Mouse (Mus musculus) intestine, embryonic 15.5 days (tissue): ENCODE data around the gene Bach2. TPM values are rescaled to one million over a fixed set of nuclear protein-coding genes. Genes with fewer than 3 reads are reported as not detected.

Source experiments
- ATAC-seq: fragments of 200-750 bp; cut with Nextera tagmentation; 2 replicates; pipeline ENCODE4 v1.8.0; 2017; ENCODE audit warnings: moderate TSS enrichment, moderate library complexity
- H3K27ac ChIP-seq: fragments of 300-500 bp; sonication (generic); 2 replicates; pipeline ENCODE4 v1.5.1; 2015; ENCODE audit warnings: mild to moderate bottlenecking, inconsistent platforms
- H3K27me3 ChIP-seq: fragments of 300-500 bp; sonication (generic); replicated peaks from 2 replicates; pipeline ENCODE4 v1.6.1; 2015; ENCODE audit warnings: inconsistent platforms
- H3K36me3 ChIP-seq: fragments of 300-500 bp; sonication (generic); 2 replicates; pipeline ENCODE4 v1.6.1; 2015; ENCODE audit warnings: inconsistent platforms
- H3K4me1 ChIP-seq: fragments of 300-500 bp; sonication (generic); replicated peaks from 2 replicates; pipeline ENCODE4 v1.6.1; 2015; ENCODE audit warnings: inconsistent platforms
- H3K4me2 ChIP-seq: fragments of 300-500 bp; sonication (generic); replicated peaks from 2 replicates; pipeline ENCODE4 v1.6.1; 2015; ENCODE audit warnings: mild to moderate bottlenecking, inconsistent platforms
- H3K4me3 ChIP-seq: fragments of 300-500 bp; sonication (generic); replicated peaks from 2 replicates; pipeline ENCODE4 v1.5.1; 2015; ENCODE audit warnings: inconsistent platforms
- H3K9ac ChIP-seq: fragments of 300-500 bp; sonication (generic); 2 replicates; pipeline ENCODE4 v1.6.1; 2015; ENCODE audit warnings: inconsistent platforms
- H3K9me3 ChIP-seq: fragments of 300-500 bp; sonication (generic); 2 replicates; pipeline ENCODE4 v1.6.1; 2016; ENCODE audit warnings: inconsistent platforms
- WGBS: fragments of 180-500 bp; shearing (Covaris S2); methylation state at CpG from one replicate; pipeline ENCODE4 v1.1.7; 2015; 5-methylcytosine and 5-hydroxymethylcytosine counted together
- polyA plus RNA-seq: library from polyadenylated mRNA; unstranded; fragments of >200 nt; fragmentation: Nextera tagmentation; extraction: Ambion mirVana; gene quantifications from 2 replicates; pipeline ENCODE4 v1.2.1, GENCODE M21; 2015

Bach2 gene
- polyA plus RNA-seq, result 4.4 and 4.7 TPM in 2 replicates

GRCm38 (mm10) chr4:32238366-32238854, at the start of gene Bach2:
Gene Bach2 (plus strand): TSS chr4:32238804.
- Histone ChIP-seq H3K36me3 (no peaks in the 10 kb centered on the region), H3K4me1 (peaks cover 13% of the 10 kb centered on the region), H3K4me2 (peak within 1 kb of the TSS; percentile 95), H3K9me3 (no peaks in the 10 kb centered on the region), H3K27me3 (no peaks in the 10 kb centered on the region), H3K27ac (peak within 1 kb of the TSS; percentile 93), H3K4me3 (peak within 1 kb of the TSS; percentile 79), H3K9ac (peak within 1 kb of the TSS; percentile 70)
- peak; percentile 92 for ATAC-seq
- under 1% methylated on average over 63 of the region's 69 CpGs for WGBS

- H3K9me3 ChIP-seq, result no peaks in the 10 kb centered on the region
- 76% methylated on average over 4 of the region's 4 CpGs for WGBS
- no peak overlapping the region for H3K4me3 ChIP-seq
- no peak overlapping the region for H3K9ac ChIP-seq
- no peak overlapping the region for H3K4me2 ChIP-seq
- no peaks in the 10 kb centered on the region for H3K36me3 ChIP-seq
- no peak overlapping the region for H3K27ac ChIP-seq
- ATAC-seq, result no peak
- no peaks in the 10 kb centered on the region for H3K4me1 ChIP-seq
- H3K27me3 ChIP-seq, result no peaks in the 10 kb centered on the region
These were observed 49.1 kb upstream of the Bach2 start for GRCm38 (mm10) chr4:32189416-32190036.

DNA sequence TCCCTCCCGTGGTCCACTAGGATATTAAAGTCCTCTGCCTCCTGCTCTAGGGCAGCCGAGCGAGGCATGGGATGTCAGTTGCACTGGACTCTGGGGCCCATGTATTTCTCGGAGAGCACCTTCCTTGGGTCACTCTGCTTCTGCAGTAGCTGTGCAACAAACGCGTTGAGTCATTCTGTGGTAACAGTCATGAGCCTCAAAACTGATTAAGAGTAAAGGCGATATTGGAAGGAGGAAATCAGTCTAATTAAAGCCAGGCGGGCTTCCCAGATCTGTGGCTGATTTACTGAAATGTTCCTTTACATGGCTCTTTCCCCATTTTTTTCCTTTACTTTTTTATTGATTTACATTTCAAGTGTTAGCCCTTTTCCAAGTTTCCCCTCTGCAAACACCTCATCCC, 48.1 kb upstream of the Bach2 start:
- H3K4me1 ChIP-seq, result no peaks in the 10 kb centered on the region
- no peak overlapping the region for H3K9ac ChIP-seq
- H3K4me2 ChIP-seq, result no peak overlapping the region
- no peaks in the 10 kb centered on the region for H3K27me3 ChIP-seq
- H3K4me3 ChIP-seq, result no peak overlapping the region
- H3K27ac ChIP-seq, result no peak overlapping the region
- 83% methylated on average over 8 of the region's 8 CpGs for WGBS
- no peaks in the 10 kb centered on the region for H3K36me3 ChIP-seq
- no peak for ATAC-seq
- no peaks in the 10 kb centered on the region for H3K9me3 ChIP-seq

DNA sequence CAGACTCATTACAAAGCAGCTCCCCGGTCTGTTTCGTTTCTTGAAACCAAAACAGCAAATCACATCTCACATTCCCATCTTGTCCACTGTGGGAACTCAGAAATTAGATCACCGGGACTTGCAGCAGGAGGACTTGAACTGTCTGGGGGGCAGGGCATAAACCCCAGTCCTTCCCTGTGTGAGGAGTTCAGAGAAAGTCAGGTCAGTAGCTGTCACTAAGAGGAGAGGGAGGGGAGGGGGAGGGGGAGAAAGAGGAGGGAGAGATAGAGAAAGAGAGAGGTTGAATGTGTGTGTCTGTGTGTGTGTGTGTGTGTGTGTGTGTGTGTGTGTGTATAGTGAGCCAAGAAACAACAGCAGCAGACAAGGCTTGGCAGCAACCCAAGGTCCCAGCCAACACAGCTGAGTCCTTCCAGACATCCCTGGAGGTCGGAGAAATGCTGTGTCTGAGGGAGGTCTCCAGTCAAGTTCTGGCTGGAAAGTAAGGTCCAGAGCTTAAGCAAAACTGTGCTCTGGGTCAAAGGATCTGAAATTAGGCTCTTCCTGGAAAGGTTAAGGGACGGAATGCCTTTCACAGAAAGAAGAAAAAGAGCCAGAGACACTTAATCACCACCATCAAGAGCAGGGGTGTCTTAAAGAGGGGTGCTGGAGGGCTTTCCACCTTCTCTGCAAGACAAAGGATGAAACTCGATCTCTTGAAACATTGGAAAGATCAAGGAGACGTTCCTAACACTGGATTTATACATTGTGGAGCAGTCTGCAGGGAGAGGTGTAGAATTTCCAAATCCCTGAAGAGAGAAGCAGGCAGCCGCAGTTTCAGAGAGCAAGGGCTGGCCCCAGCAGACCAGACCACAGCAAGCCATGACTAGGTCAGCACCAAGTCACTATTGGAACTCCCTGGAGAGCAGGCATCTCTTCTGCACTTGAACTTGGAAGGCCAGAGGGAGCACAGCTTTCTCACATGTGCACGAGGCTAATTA, 42.4 kb upstream of the Bach2 start:
- Histone ChIP-seq H3K27ac (peak overlapping the region; percentile 84), H3K27me3 (no peaks in the 10 kb centered on the region), H3K9me3 (no peaks in the 10 kb centered on the region), H3K4me3 (no peak overlapping the region), H3K9ac (no peak overlapping the region), H3K36me3 (no peaks in the 10 kb centered on the region), H3K4me2 (peak overlapping the region; percentile 24; the same call in 1 of the 2 replicates), H3K4me1 (peaks cover 5% of the 10 kb centered on the region; the same call in 1 of the 2 replicates)
- peak; percentile 93 for ATAC-seq
- 26% methylated on average over 9 of the region's 9 CpGs for WGBS

- no peaks in the 10 kb centered on the region for H3K36me3 ChIP-seq
- no peaks in the 10 kb centered on the region for H3K9me3 ChIP-seq
- no peak overlapping the region for H3K27ac ChIP-seq
- no peak overlapping the region for H3K4me3 ChIP-seq
- no peak overlapping the region for H3K9ac ChIP-seq
- 97% methylated on average over 1 of the region's 1 CpGs for WGBS
- ATAC-seq, result no peak
- peaks cover 5% of the 10 kb centered on the region; the same call in 1 of the 2 replicates for H3K4me1 ChIP-seq
- H3K4me2 ChIP-seq, result no peak overlapping the region
- no peaks in the 10 kb centered on the region for H3K27me3 ChIP-seq
These were observed 40.6 kb upstream of the Bach2 start for GRCm38 (mm10) chr4:32198031-32198430.

- no peak overlapping the region for H3K4me2 ChIP-seq
- H3K4me3 ChIP-seq, result no peak overlapping the region
- ATAC-seq, result no peak
- H3K27me3 ChIP-seq, result no peaks in the 10 kb centered on the region
- H3K9me3 ChIP-seq, result no peaks in the 10 kb centered on the region
- no peak overlapping the region for H3K27ac ChIP-seq
- no peak overlapping the region for H3K9ac ChIP-seq
- peaks cover 5% of the 10 kb centered on the region; the same call in 1 of the 2 replicates for H3K4me1 ChIP-seq
- H3K36me3 ChIP-seq, result no peaks in the 10 kb centered on the region
- 81% methylated on average over 7 of the region's 7 CpGs for WGBS
These were observed 40.0 kb upstream of the Bach2 start for GRCm38 (mm10) chr4:32198589-32198988.

DNA sequence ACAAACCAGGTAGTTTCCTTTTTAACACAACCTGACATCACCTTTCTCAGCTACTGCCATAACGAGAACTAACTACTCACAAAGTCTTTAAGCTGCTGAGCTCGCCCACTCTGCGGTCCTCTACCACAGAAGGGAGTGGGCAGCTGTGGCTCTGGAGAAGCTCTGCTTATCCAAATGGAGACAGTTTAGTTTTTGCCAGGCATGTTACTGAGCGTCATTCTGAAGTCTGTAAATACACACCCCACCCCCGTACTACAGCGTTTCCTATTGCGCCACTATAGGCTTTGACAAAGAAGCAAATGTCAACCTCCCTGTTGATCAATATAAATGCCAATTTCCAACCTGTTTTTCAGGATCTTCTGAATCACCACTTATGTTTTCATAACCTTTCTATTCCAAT, 39.4 kb upstream of the Bach2 start:
- no peaks in the 10 kb centered on the region for H3K36me3 ChIP-seq
- no peak for ATAC-seq
- no peak overlapping the region for H3K4me2 ChIP-seq
- no peak overlapping the region for H3K9ac ChIP-seq
- no peak overlapping the region for H3K27ac ChIP-seq
- no peaks in the 10 kb centered on the region for H3K27me3 ChIP-seq
- H3K9me3 ChIP-seq, result no peaks in the 10 kb centered on the region
- WGBS, result 76% methylated on average over 7 of the region's 7 CpGs
- H3K4me3 ChIP-seq, result no peak overlapping the region
- H3K4me1 ChIP-seq, result peaks cover 5% of the 10 kb centered on the region; the same call in 1 of the 2 replicates

GRCm38 (mm10) chr4:32201114-32201513, 37.5 kb upstream of the Bach2 start:
- Histone ChIP-seq H3K9ac (no peak overlapping the region), H3K27ac (no peak overlapping the region), H3K4me2 (no peak overlapping the region), H3K27me3 (no peaks in the 10 kb centered on the region), H3K9me3 (no peaks in the 10 kb centered on the region), H3K4me1 (peaks cover 5% of the 10 kb centered on the region; the same call in 1 of the 2 replicates), H3K36me3 (no peaks in the 10 kb centered on the region), H3K4me3 (no peak overlapping the region)
- WGBS, result 82% methylated on average over 8 of the region's 8 CpGs
- no peak for ATAC-seq

- Histone ChIP-seq H3K36me3 (no peaks in the 10 kb centered on the region), H3K4me2 (no peak overlapping the region), H3K27me3 (no peaks in the 10 kb centered on the region), H3K4me1 (no peaks in the 10 kb centered on the region), H3K4me3 (no peak overlapping the region), H3K27ac (no peak overlapping the region), H3K9ac (no peak overlapping the region), H3K9me3 (no peaks in the 10 kb centered on the region)
- no peak for ATAC-seq
- 87% methylated on average over 5 of the region's 5 CpGs for WGBS
These were observed 36.2 kb upstream of the Bach2 start for GRCm38 (mm10) chr4:32202362-32202761.

GRCm38 (mm10) chr4:32204819-32205218, 33.8 kb upstream of the Bach2 start:
- Histone ChIP-seq H3K36me3 (no peaks in the 10 kb centered on the region), H3K27me3 (no peaks in the 10 kb centered on the region), H3K4me3 (no peak overlapping the region), H3K9me3 (no peaks in the 10 kb centered on the region), H3K27ac (no peak overlapping the region), H3K4me2 (no peak overlapping the region), H3K9ac (no peak overlapping the region), H3K4me1 (no peaks in the 10 kb centered on the region)
- ATAC-seq, result no peak
- 60% methylated on average over 4 of the region's 4 CpGs for WGBS

GRCm38 (mm10) chr4:32205825-32206224, 32.8 kb upstream of the Bach2 start:
- H3K9ac ChIP-seq, result no peak overlapping the region
- no peaks in the 10 kb centered on the region for H3K9me3 ChIP-seq
- ATAC-seq, result no peak
- H3K4me1 ChIP-seq, result no peaks in the 10 kb centered on the region
- WGBS, result 56% methylated on average over 2 of the region's 2 CpGs
- H3K4me3 ChIP-seq, result no peak overlapping the region
- H3K27ac ChIP-seq, result no peak overlapping the region
- no peaks in the 10 kb centered on the region for H3K27me3 ChIP-seq
- H3K4me2 ChIP-seq, result no peak overlapping the region
- no peaks in the 10 kb centered on the region for H3K36me3 ChIP-seq

GRCm38 (mm10) chr4:32209995-32210394, 28.6 kb upstream of the Bach2 start:
- Histone ChIP-seq H3K9me3 (no peaks in the 10 kb centered on the region), H3K4me2 (no peak overlapping the region), H3K27ac (no peak overlapping the region), H3K9ac (no peak overlapping the region), H3K4me3 (no peak overlapping the region), H3K27me3 (no peaks in the 10 kb centered on the region), H3K36me3 (no peaks in the 10 kb centered on the region), H3K4me1 (0 out of 2 replicates have a peak, but pooled peaks cover 3% of the 10 kb centered on the region)
- WGBS, result 86% methylated on average over 2 of the region's 2 CpGs
- no peak for ATAC-seq
